Mouse (Mus musculus): ENCODE measurements around the gene A630001G21Rik. TPM values are rescaled to one million over a fixed set of nuclear protein-coding genes. Genes with fewer than 3 reads are reported as not detected.

A630001G21Rik gene
- polyA plus RNA-seq, 1 experiment from 2014 or later, result 0.94 TPM

DNA sequence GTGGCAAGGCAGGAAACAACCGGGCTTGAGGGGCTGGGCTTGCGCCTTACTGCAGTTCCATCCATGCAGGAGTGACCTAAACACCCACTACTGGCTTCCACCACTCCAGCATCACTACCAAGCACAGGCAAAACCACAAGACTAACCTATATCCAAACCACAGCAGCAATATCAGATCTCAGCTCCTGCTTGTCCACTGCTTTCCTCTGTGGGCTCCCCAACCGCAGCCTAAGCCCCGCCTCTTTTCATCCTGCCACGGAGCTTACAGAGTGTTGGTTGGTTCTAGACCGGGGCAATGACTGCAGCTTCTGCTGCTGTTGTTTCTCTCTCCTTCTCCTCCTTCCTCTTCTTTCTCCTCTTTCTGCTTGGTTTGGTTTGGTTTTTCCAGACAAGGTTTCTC, 15.1 kb downstream of the A630001G21Rik start:
- DNase-seq (ENCODE audit: low spot score), result no peak
- Histone ChIP-seq H3K9me3 (ENCODE audit: control insufficient read depth, low read length) (no peaks in the 10 kb centered on the region), H3K36me3 (ENCODE audit: control insufficient read depth, insufficient read depth, low read length) (no peaks in the 10 kb centered on the region), H3K4me2 (ENCODE audit: low read depth) (no peak overlapping the region), H3K4me3 (ENCODE audit: low read depth, low read length) (no peak overlapping the region), H3K27me3 (ENCODE audit: control insufficient read depth, insufficient read depth, low read length) (no peaks in the 10 kb centered on the region), H3K27ac (ENCODE audit: low read depth, low read length) (no peak overlapping the region), H3K4me1 (ENCODE audit: control insufficient read depth, insufficient read depth, low read length) (no peaks in the 10 kb centered on the region), H3K9ac (ENCODE audit: low read length) (no peak overlapping the region)
- WGBS, result 81% methylated on average over 6 of the region's 6 CpGs
- ATAC-seq (ENCODE audit: insufficient read depth, low FRiP score, low TSS enrichment), result no peak

- no peaks in the 10 kb centered on the region for H3K27me3 ChIP-seq (ENCODE audit: control insufficient read depth, insufficient read depth, low read length)
- no peak overlapping the region for H3K4me2 ChIP-seq (ENCODE audit: low read depth)
- H3K36me3 ChIP-seq (ENCODE audit: control insufficient read depth, insufficient read depth, low read length), result no peaks in the 10 kb centered on the region
- WGBS, result 91% methylated on average over 4 of the region's 4 CpGs
- no peak for DNase-seq (ENCODE audit: low spot score)
- no peaks in the 10 kb centered on the region for H3K4me1 ChIP-seq (ENCODE audit: control insufficient read depth, insufficient read depth, low read length)
- H3K27ac ChIP-seq (ENCODE audit: low read depth, low read length), result no peak overlapping the region
- no peaks in the 10 kb centered on the region for H3K9me3 ChIP-seq (ENCODE audit: control insufficient read depth, low read length)
- no peak for ATAC-seq (ENCODE audit: insufficient read depth, low FRiP score, low TSS enrichment)
- no peak overlapping the region for H3K9ac ChIP-seq (ENCODE audit: low read length)
- no peak overlapping the region for H3K4me3 ChIP-seq (ENCODE audit: low read depth, low read length)
Measured at GRCm38 (mm10) chr1:85761665-85762064, 16.8 kb downstream of the A630001G21Rik start.

DNA sequence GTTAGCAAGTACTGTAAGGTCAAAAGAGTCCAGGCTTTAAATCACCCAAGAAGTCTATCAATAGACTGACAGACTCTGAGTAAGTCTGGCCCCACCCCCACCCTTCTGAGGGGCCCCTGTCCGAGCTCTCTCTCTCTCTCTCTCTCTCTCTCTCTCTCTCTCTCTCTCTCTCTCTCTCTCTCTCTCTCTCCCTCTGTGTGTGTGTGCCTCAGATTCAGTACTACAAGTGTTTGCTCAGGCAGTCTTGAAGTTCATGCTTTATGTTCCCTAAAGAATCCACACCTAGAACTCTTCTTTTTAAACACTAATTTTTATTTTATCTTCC, 19.5 kb downstream of the A630001G21Rik start:
- no peaks in the 10 kb centered on the region for H3K4me1 ChIP-seq (ENCODE audit: control insufficient read depth, insufficient read depth, low read length)
- no peak overlapping the region for H3K4me2 ChIP-seq (ENCODE audit: low read depth)
- H3K9me3 ChIP-seq (ENCODE audit: control insufficient read depth, low read length), result no peaks in the 10 kb centered on the region
- H3K27me3 ChIP-seq (ENCODE audit: control insufficient read depth, insufficient read depth, low read length), result no peaks in the 10 kb centered on the region
- H3K4me3 ChIP-seq (ENCODE audit: low read depth, low read length), result no peak overlapping the region
- no peaks in the 10 kb centered on the region for H3K36me3 ChIP-seq (ENCODE audit: control insufficient read depth, insufficient read depth, low read length)
- H3K27ac ChIP-seq (ENCODE audit: low read depth, low read length), result no peak overlapping the region
- WGBS, result 25% methylated on average over 1 of the region's 1 CpGs
- no peak for ATAC-seq (ENCODE audit: insufficient read depth, low FRiP score, low TSS enrichment)
- DNase-seq (ENCODE audit: low spot score), result no peak
- no peak overlapping the region for H3K9ac ChIP-seq (ENCODE audit: low read length)

GRCm38 (mm10) chr1:85758231-85758968, 20.0 kb downstream of the A630001G21Rik start:
- ATAC-seq (ENCODE audit: insufficient read depth, low FRiP score, low TSS enrichment) (no peak), DNase-seq (ENCODE audit: low spot score) (no peak)
- Histone ChIP-seq H3K4me1 (ENCODE audit: control insufficient read depth, insufficient read depth, low read length) (no peaks in the 10 kb centered on the region), H3K36me3 (ENCODE audit: control insufficient read depth, insufficient read depth, low read length) (no peaks in the 10 kb centered on the region), H3K4me3 (ENCODE audit: low read depth, low read length) (no peak overlapping the region), H3K9ac (ENCODE audit: low read length) (no peak overlapping the region), H3K9me3 (ENCODE audit: control insufficient read depth, low read length) (no peaks in the 10 kb centered on the region), H3K4me2 (ENCODE audit: low read depth) (no peak overlapping the region), H3K27ac (ENCODE audit: low read depth, low read length) (no peak overlapping the region), H3K27me3 (ENCODE audit: control insufficient read depth, insufficient read depth, low read length) (no peaks in the 10 kb centered on the region)
- 36% methylated on average over 14 of the region's 14 CpGs for WGBS

GRCm38 (mm10) chr1:85757531-85758230, 20.8 kb downstream of the A630001G21Rik start:
- Histone ChIP-seq H3K36me3 (ENCODE audit: control insufficient read depth, insufficient read depth, low read length) (no peaks in the 10 kb centered on the region), H3K27me3 (ENCODE audit: control insufficient read depth, insufficient read depth, low read length) (no peaks in the 10 kb centered on the region), H3K4me1 (ENCODE audit: control insufficient read depth, insufficient read depth, low read length) (no peaks in the 10 kb centered on the region), H3K4me2 (ENCODE audit: low read depth) (no peak overlapping the region), H3K4me3 (ENCODE audit: low read depth, low read length) (no peak overlapping the region), H3K9me3 (ENCODE audit: control insufficient read depth, low read length) (no peaks in the 10 kb centered on the region), H3K9ac (ENCODE audit: low read length) (no peak overlapping the region), H3K27ac (ENCODE audit: low read depth, low read length) (no peak overlapping the region)
- DNase-seq (ENCODE audit: low spot score) (no peak), ATAC-seq (ENCODE audit: insufficient read depth, low FRiP score, low TSS enrichment) (no peak)
- WGBS, result 81% methylated on average over 6 of the region's 6 CpGs

- WGBS, result 89% methylated on average over 11 of the region's 11 CpGs
- H3K36me3 ChIP-seq (ENCODE audit: control insufficient read depth, insufficient read depth, low read length), result no peaks in the 10 kb centered on the region
- no peak overlapping the region for H3K4me2 ChIP-seq (ENCODE audit: low read depth)
- H3K4me1 ChIP-seq (ENCODE audit: control insufficient read depth, insufficient read depth, low read length), result no peaks in the 10 kb centered on the region
- H3K9me3 ChIP-seq (ENCODE audit: control insufficient read depth, low read length), result no peaks in the 10 kb centered on the region
- no peak overlapping the region for H3K9ac ChIP-seq (ENCODE audit: low read length)
- DNase-seq (ENCODE audit: low spot score) (no peak), ATAC-seq (ENCODE audit: insufficient read depth, low FRiP score, low TSS enrichment) (no peak)
- H3K27me3 ChIP-seq (ENCODE audit: control insufficient read depth, insufficient read depth, low read length), result no peaks in the 10 kb centered on the region
- H3K4me3 ChIP-seq (ENCODE audit: low read depth, low read length), result no peak overlapping the region
- no peak overlapping the region for H3K27ac ChIP-seq (ENCODE audit: low read depth, low read length)
Measured at GRCm38 (mm10) chr1:85751932-85752680, 26.3 kb downstream of the A630001G21Rik start.

GRCm38 (mm10) chr1:85751494-85751893, 26.9 kb downstream of the A630001G21Rik start:
- ATAC-seq (ENCODE audit: insufficient read depth, low FRiP score, low TSS enrichment) (no peak), DNase-seq (ENCODE audit: low spot score) (no peak)
- Histone ChIP-seq H3K4me3 (ENCODE audit: low read depth, low read length) (no peak overlapping the region), H3K9ac (ENCODE audit: low read length) (no peak overlapping the region), H3K4me2 (ENCODE audit: low read depth) (no peak overlapping the region), H3K4me1 (ENCODE audit: control insufficient read depth, insufficient read depth, low read length) (no peaks in the 10 kb centered on the region), H3K9me3 (ENCODE audit: control insufficient read depth, low read length) (no peaks in the 10 kb centered on the region), H3K27me3 (ENCODE audit: control insufficient read depth, insufficient read depth, low read length) (no peaks in the 10 kb centered on the region), H3K36me3 (ENCODE audit: control insufficient read depth, insufficient read depth, low read length) (no peaks in the 10 kb centered on the region), H3K27ac (ENCODE audit: low read depth, low read length) (no peak overlapping the region)
- WGBS, result 65% methylated on average over 6 of the region's 6 CpGs

DNA sequence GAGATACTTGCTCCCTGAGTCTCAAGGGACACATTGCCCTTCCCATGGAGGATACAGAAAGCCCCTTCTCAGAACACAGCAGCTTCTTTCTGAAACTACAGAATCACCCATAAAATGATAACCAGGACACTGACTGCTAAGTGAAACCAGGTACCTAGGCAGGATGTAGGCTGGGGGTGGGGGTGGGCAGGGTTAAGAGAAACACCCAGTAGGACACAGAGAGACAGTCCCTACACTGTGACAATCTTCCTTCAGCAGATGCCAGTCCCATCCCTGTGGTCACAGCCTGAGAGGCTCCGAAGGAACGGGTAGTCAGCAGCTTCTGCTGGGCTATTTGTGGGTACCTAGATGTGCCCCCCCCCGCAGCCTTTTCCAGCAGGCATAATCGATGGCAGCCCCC, 27.8 kb downstream of the A630001G21Rik start:
- H3K27me3 ChIP-seq (ENCODE audit: control insufficient read depth, insufficient read depth, low read length), result no peaks in the 10 kb centered on the region
- H3K4me3 ChIP-seq (ENCODE audit: low read depth, low read length), result no peak overlapping the region
- ATAC-seq (ENCODE audit: insufficient read depth, low FRiP score, low TSS enrichment) (no peak), DNase-seq (ENCODE audit: low spot score) (no peak)
- no peak overlapping the region for H3K4me2 ChIP-seq (ENCODE audit: low read depth)
- no peaks in the 10 kb centered on the region for H3K36me3 ChIP-seq (ENCODE audit: control insufficient read depth, insufficient read depth, low read length)
- H3K4me1 ChIP-seq (ENCODE audit: control insufficient read depth, insufficient read depth, low read length), result no peaks in the 10 kb centered on the region
- no peaks in the 10 kb centered on the region for H3K9me3 ChIP-seq (ENCODE audit: control insufficient read depth, low read length)
- H3K9ac ChIP-seq (ENCODE audit: low read length), result no peak overlapping the region
- 90% methylated on average over 4 of the region's 4 CpGs for WGBS
- no peak overlapping the region for H3K27ac ChIP-seq (ENCODE audit: low read depth, low read length)

All from neural tube, embryonic 11.5 days (tissue).